13 mouse cellular contexts compared by ENCODE assay signal in genomic region chr8:101628816-101629215, GRCm38 (mm10).
DNase-seq lines count a peak whose midpoint lies in the region; ATAC-seq and TF ChIP-seq lines count a peak whose summit lies in the region.
"Had no signal": no experiment of that assay in that cellular context is flagged by ENCODE, and none has a peak within 500 bp of the region (broad histone marks: within the 10 kb centered on the region; RNA-seq: fewer than 3 reads in every experiment).

No protein-coding gene starts in this region.

- DNase-seq in heart, adult 2 months = peak in 1 of 2 experiments; percentile 16
- no peak for DNase-seq in heart, embryonic 10.5 days (ENCODE audit: low spot score)
- no peak for DNase-seq in liver, embryonic 14.5 days (ENCODE audit: low read depth in 3 of 3, low spot score in 3 of 3)
- peak; percentile 28 for DNase-seq in R1 (ENCODE audit: low read depth, low spot score)
- DNase-seq in limb, embryonic 10.5 days (ENCODE audit: low spot score) = peak; percentile 29
- DNase-seq in spleen, postnatal 36 days (ENCODE audit: low spot score in 2 of 2) = no peak
- DNase-seq in layer of hippocampus, postnatal 14 days (ENCODE audit: low spot score in 2 of 2) = no peak
- DNase-seq: spleen, adult 18-20 months had no signal

- H3K9me3 ChIP-seq in heart, embryonic 10.5 days = no peaks in the 10 kb centered on the region
- H3K9me3 ChIP-seq in liver, embryonic 14.5 days (ENCODE audit: control insufficient read depth, low read length) = no peaks in the 10 kb centered on the region
- peaks cover 5% of the 10 kb centered on the region; the same call in 1 of the 2 replicates for H3K9me3 ChIP-seq in liver, embryonic 12.5 days (replicated peaks)
- no peaks in the 10 kb centered on the region for H3K9me3 ChIP-seq in limb, embryonic 10.5 days (replicated peaks)
- H3K9me3 ChIP-seq: hindbrain, embryonic 15.5 days; limb, embryonic 13.5 days had no signal

- no peaks in the 10 kb centered on the region for H3K27me3 ChIP-seq in heart, adult 2 months (ENCODE audit: control insufficient read depth, insufficient read depth, low read length)
- no peaks in the 10 kb centered on the region for H3K27me3 ChIP-seq in heart, embryonic 10.5 days (ENCODE audit: insufficient read depth, poor library complexity, severe bottlenecking)
- H3K27me3 ChIP-seq in liver, embryonic 14.5 days (ENCODE audit: control insufficient read depth, insufficient read depth, low read length) = no peaks in the 10 kb centered on the region
- H3K27me3 ChIP-seq in liver, embryonic 12.5 days (replicated peaks) = no peaks in the 10 kb centered on the region
- H3K27me3 ChIP-seq in limb, embryonic 10.5 days (ENCODE audit: low read depth, poor library complexity, severe bottlenecking) = no peaks in the 10 kb centered on the region
- H3K27me3 ChIP-seq: CH12.LX; hindbrain, embryonic 15.5 days; limb, embryonic 13.5 days had no signal

- no peak overlapping the region for H3K9ac ChIP-seq in heart, adult 2 months (ENCODE audit: low read depth, low read length)
- no peak overlapping the region for H3K9ac ChIP-seq in liver, embryonic 14.5 days (replicated peaks)
- H3K9ac ChIP-seq in liver, embryonic 12.5 days = no peak overlapping the region
- H3K9ac ChIP-seq: hindbrain, embryonic 15.5 days; limb, embryonic 13.5 days had no signal

- no peak for TF ChIP-seq EP300 in heart, adult 2 months (IDR thresholded peaks at IDR 0.05; ENCODE audit: insufficient read depth, low read depth, low read length)
- TF ChIP-seq EP300 in liver, embryonic 14.5 days (IDR thresholded peaks at IDR 0.05; ENCODE audit: low read depth) = no peak

- H3K4me1 ChIP-seq in heart, adult 2 months (ENCODE audit: control insufficient read depth, insufficient read depth, low read length) = no peaks in the 10 kb centered on the region
- no peaks in the 10 kb centered on the region for H3K4me1 ChIP-seq in heart, embryonic 10.5 days
- H3K4me1 ChIP-seq in liver, embryonic 14.5 days (replicated peaks; ENCODE audit: control insufficient read depth in 2 of 2, insufficient read depth in 2 of 2, low read length in 1 of 2) = no peaks in the 10 kb centered on the region
- H3K4me1 ChIP-seq in liver, embryonic 12.5 days = no peaks in the 10 kb centered on the region
- no peaks in the 10 kb centered on the region for H3K4me1 ChIP-seq in limb, embryonic 10.5 days
- H3K4me1 ChIP-seq: hindbrain, embryonic 15.5 days; limb, embryonic 13.5 days had no signal

- no peaks in the 10 kb centered on the region for H3K79me2 ChIP-seq in heart, adult 2 months (replicated peaks; ENCODE audit: control insufficient read depth, insufficient read depth, low read length)

- TF ChIP-seq CTCF in heart, adult 2 months (IDR thresholded peaks at IDR 0.05) = peak; percentile 76
- TF ChIP-seq CTCF in liver, embryonic 14.5 days (IDR thresholded peaks at IDR 0.05; ENCODE audit: low read depth) = 0 out of 2 replicates have a peak, but pooled peaks have one; percentile 9

- H3K4me2 ChIP-seq in liver, embryonic 14.5 days (ENCODE audit: low read depth) = no peak overlapping the region
- H3K4me2 ChIP-seq in liver, embryonic 12.5 days = no peak overlapping the region
- H3K4me2 ChIP-seq: hindbrain, embryonic 15.5 days; limb, embryonic 13.5 days had no signal

- H3K36me3 ChIP-seq in heart, adult 2 months (ENCODE audit: control insufficient read depth, insufficient read depth, low read length) = no peaks in the 10 kb centered on the region
- H3K36me3 ChIP-seq in heart, embryonic 10.5 days = no peaks in the 10 kb centered on the region
- no peaks in the 10 kb centered on the region for H3K36me3 ChIP-seq in liver, embryonic 14.5 days (replicated peaks; ENCODE audit: control insufficient read depth, insufficient read depth, low read depth)
- no peaks in the 10 kb centered on the region for H3K36me3 ChIP-seq in liver, embryonic 12.5 days
- H3K36me3 ChIP-seq in limb, embryonic 10.5 days = no peaks in the 10 kb centered on the region
- H3K36me3 ChIP-seq: hindbrain, embryonic 15.5 days; limb, embryonic 13.5 days had no signal

- 13% methylated on average over 1 of the region's 1 CpGs for WGBS in heart, adult 2 months
- WGBS in heart, embryonic 10.5 days = 18% methylated on average over 1 of the region's 1 CpGs
- 15% methylated on average over 1 of the region's 1 CpGs for WGBS in liver, embryonic 14.5 days (ENCODE audit: insufficient replicate concordance)
- 31% methylated on average over 1 of the region's 1 CpGs for WGBS in liver, embryonic 12.5 days (ENCODE audit: insufficient replicate concordance)
- WGBS in limb, embryonic 10.5 days = 33% methylated on average over 1 of the region's 1 CpGs

- no peak overlapping the region for H3K4me3 ChIP-seq in heart, adult 2 months
- H3K4me3 ChIP-seq in heart, embryonic 10.5 days = no peak overlapping the region
- H3K4me3 ChIP-seq in liver, embryonic 14.5 days (ENCODE audit: insufficient read depth in 1 of 2, low read depth in 2 of 2, low read length in 2 of 2) = no peak overlapping the region
- H3K4me3 ChIP-seq in liver, embryonic 12.5 days = no peak overlapping the region
- H3K4me3 ChIP-seq in limb, embryonic 10.5 days = no peak overlapping the region
- H3K4me3 ChIP-seq: hindbrain, embryonic 15.5 days; limb, embryonic 13.5 days; myocyte had no signal

- no peak for TF ChIP-seq POLR2A in heart, adult 2 months (IDR thresholded peaks at IDR 0.05; ENCODE audit: insufficient read depth, low read depth, low read length)

- intact Hi-C loops in heart, adult 2 months (cut with DNase I) = loop anchor here (2.0 to 10.0 kb wide), 3 partner anchors 186 to 1153 kb away; no protein-coding TSS in a partner anchor

- no peak overlapping the region for H3K27ac ChIP-seq in heart, adult 2 months
- H3K27ac ChIP-seq in heart, embryonic 10.5 days = no peak overlapping the region
- H3K27ac ChIP-seq in liver, embryonic 14.5 days = no peak overlapping the region
- no peak overlapping the region for H3K27ac ChIP-seq in liver, embryonic 12.5 days
- H3K27ac ChIP-seq in limb, embryonic 10.5 days = no peak overlapping the region
- H3K27ac ChIP-seq: hindbrain, embryonic 15.5 days; limb, embryonic 13.5 days had no signal

- no peak for ATAC-seq in liver, embryonic 14.5 days (ENCODE audit: insufficient read depth)
- no peak for ATAC-seq in liver, embryonic 12.5 days

Comparison
In these comparisons a context has a peak if more than half of its experiments do, and no peak if none do; other contexts are left out.
1. DNase-seq: peak in R1 (single experiment) and limb, embryonic 10.5 days (single experiment); none in heart, embryonic 10.5 days (single experiment), liver, embryonic 14.5 days (0 of 3), spleen, postnatal 36 days (0 of 2) and layer of hippocampus, postnatal 14 days (0 of 2).